Mouse (Mus musculus) C2C12 (cell line): ENCODE data around the gene Banp.

Experiments used
- CEBPB ChIP-seq: IDR thresholded peaks from one replicate; pipeline ENCODE4 v1.6.1; 2011; ENCODE audit warnings: low read depth, mild to moderate bottlenecking, control low read depth, moderate library complexity
- CTCF ChIP-seq: IDR thresholded peaks from one replicate; pipeline ENCODE4 v1.5.1; 2011; ENCODE audit not compliant: control insufficient read depth, insufficient read depth, insufficient read length
- MAX ChIP-seq: IDR thresholded peaks from one replicate; pipeline ENCODE4 v1.6.1; 2011; ENCODE audit warnings: mild to moderate bottlenecking, control low read depth
- MYOG ChIP-seq: IDR thresholded peaks from one replicate; pipeline ENCODE4 v1.6.1; 2011; ENCODE audit not compliant: control insufficient read depth, insufficient read length; ENCODE audit errors: extremely low read depth

GRCm38 (mm10) chr8:121998631-121999030 lies 49.1 kb downstream of the Banp start:
- TF ChIP-seq CTCF = no peak
- no peak for TF ChIP-seq MAX
- no peak for TF ChIP-seq MYOG
- TF ChIP-seq CEBPB = no peak
